Mouse (Mus musculus) adipocyte (in vitro differentiated cells): ENCODE measurements at regions not wholly inside any gene's neighbourhood (a gene's known extent, or its start where the extent isn't known, plus 50 kb on each side); places are given as distances from the start of the nearest gene placed in this dataset.
A peak's percentile ranks its signal among the peaks of the same experiment; 100 is the strongest.

ENCODE experiments used
- DNase-seq: peaks from one replicate; pipeline ENCODE4 v3.0.0-alpha.2; 2016; ENCODE audit warnings: low spot score

GRCm38 (mm10) chr4:9218380-9218779 is 979.5 kb upstream of the Car8 start:
- no peak for DNase-seq

GRCm38 (mm10) chr4:9208606-9209005 is 969.8 kb upstream of the Car8 start:
- DNase-seq: no peak

- no peak for DNase-seq
Observed at GRCm38 (mm10) chr4:9200012-9200411, 961.2 kb upstream of the Car8 start.

- no peak for DNase-seq
Observed at GRCm38 (mm10) chr4:9196435-9196834, 957.6 kb upstream of the Car8 start.

- no peak for DNase-seq
Observed at GRCm38 (mm10) chr4:9193121-9193520, 954.3 kb upstream of the Car8 start.

GRCm38 (mm10) chr4:9185156-9185875 is 946.5 kb upstream of the Car8 start:
- no peak for DNase-seq

- peak; percentile 24 for DNase-seq
Observed at GRCm38 (mm10) chr4:9184451-9185121, 945.7 kb upstream of the Car8 start.

- DNase-seq: no peak
Observed at GRCm38 (mm10) chr4:9174365-9174764, 935.5 kb upstream of the Car8 start.

- no peak for DNase-seq
Observed at GRCm38 (mm10) chr4:9162374-9162773, 923.5 kb upstream of the Car8 start.

- DNase-seq: no peak
Observed at GRCm38 (mm10) chr4:9161814-9162133, 922.9 kb upstream of the Car8 start.

GRCm38 (mm10) chr4:9161068-9161813 is 922.4 kb upstream of the Car8 start:
- no peak for DNase-seq

- DNase-seq: no peak
Observed at GRCm38 (mm10) chr4:9147732-9148131, 908.9 kb upstream of the Car8 start.

GRCm38 (mm10) chr4:9144226-9145215 is 905.7 kb upstream of the Car8 start:
- no peak for DNase-seq

- DNase-seq: no peak
Observed at GRCm38 (mm10) chr4:9143087-9143486, 904.2 kb upstream of the Car8 start.

- no peak for DNase-seq
Observed at GRCm38 (mm10) chr4:9141946-9142683, 903.3 kb upstream of the Car8 start.

- no peak for DNase-seq
Observed at GRCm38 (mm10) chr4:9140691-9141090, 901.9 kb upstream of the Car8 start.

GRCm38 (mm10) chr4:9136657-9137056 is 897.8 kb upstream of the Car8 start:
- DNase-seq: no peak

- no peak for DNase-seq
Observed at GRCm38 (mm10) chr4:9136188-9136569, 897.3 kb upstream of the Car8 start.

- DNase-seq: peak; percentile 87
Observed at GRCm38 (mm10) chr4:9135481-9136187, 896.8 kb upstream of the Car8 start.

GRCm38 (mm10) chr4:9133695-9134094 is 894.9 kb upstream of the Car8 start:
- DNase-seq: no peak
